Mouse (Mus musculus): ENCODE data around the gene Lrpprc.
A peak's percentile ranks its signal among the peaks of the same experiment; 100 is the strongest.

Gene Lrpprc

GRCm38 (mm10) chr17:84758374-84758773, 32.2 kb downstream of the Lrpprc start:
- DNase-seq = no peak

- DNase-seq = peak; percentile 23 to 28
These were observed 34.5 kb downstream of the Lrpprc start for GRCm38 (mm10) chr17:84756090-84756489.

- DNase-seq = no peak
These were observed 37.1 kb downstream of the Lrpprc start for GRCm38 (mm10) chr17:84753489-84753888.

- no peak for DNase-seq
These were observed 38.3 kb downstream of the Lrpprc start for GRCm38 (mm10) chr17:84752286-84752685.

GRCm38 (mm10) chr17:84751630-84752191, 38.9 kb downstream of the Lrpprc start:
- no peak for DNase-seq

GRCm38 (mm10) chr17:84750130-84750529, 40.5 kb downstream of the Lrpprc start:
- DNase-seq = no peak

- no peak for DNase-seq
These were observed 41.3 kb downstream of the Lrpprc start for GRCm38 (mm10) chr17:84749297-84749696.

- DNase-seq = no peak
These were observed 42.4 kb downstream of the Lrpprc start for GRCm38 (mm10) chr17:84748152-84748682.

GRCm38 (mm10) chr17:84747212-84747611, 43.4 kb downstream of the Lrpprc start:
- DNase-seq = no peak

GRCm38 (mm10) chr17:84745001-84745400, 45.6 kb downstream of the Lrpprc start:
- DNase-seq = no peak

GRCm38 (mm10) chr17:84744256-84744655, 46.3 kb downstream of the Lrpprc start:
- DNase-seq = no peak

- no peak for DNase-seq
These were observed 52.4 kb downstream of the Lrpprc start for GRCm38 (mm10) chr17:84738073-84738797.

- no peak for DNase-seq
These were observed 53.9 kb downstream of the Lrpprc start for GRCm38 (mm10) chr17:84736719-84737118.

- DNase-seq = no peak
These were observed 58.0 kb downstream of the Lrpprc start for GRCm38 (mm10) chr17:84732612-84733011.

- DNase-seq = no peak
These were observed 59.2 kb downstream of the Lrpprc start for GRCm38 (mm10) chr17:84731361-84731760.

- DNase-seq = no peak
These were observed 61.4 kb downstream of the Lrpprc start for GRCm38 (mm10) chr17:84729140-84729539.

GRCm38 (mm10) chr17:84728201-84728911, 62.2 kb downstream of the Lrpprc start:
- DNase-seq = no peak

GRCm38 (mm10) chr17:84725163-84725562, 65.4 kb downstream of the Lrpprc start:
- DNase-seq = no peak

- DNase-seq = no peak
These were observed 66.6 kb downstream of the Lrpprc start for GRCm38 (mm10) chr17:84724028-84724427.

GRCm38 (mm10) chr17:84719105-84719504, 71.5 kb downstream of the Lrpprc start:
- DNase-seq = no peak

GRCm38 (mm10) chr17:84717416-84717815, 73.2 kb downstream of the Lrpprc start:
- DNase-seq = no peak

GRCm38 (mm10) chr17:84716252-84716872, 74.2 kb downstream of the Lrpprc start:
- DNase-seq = no peak

GRCm38 (mm10) chr17:84714930-84715329, 75.7 kb downstream of the Lrpprc start:
- no peak for DNase-seq
